Mouse (Mus musculus): ENCODE data around the gene Hyal1. TPM values are rescaled to one million over a fixed set of nuclear protein-coding genes. Genes with fewer than 3 reads are reported as not detected.

The Hyal1 gene
- total and polyA plus RNA-seq, 3 experiments = 1.3 to 3.4 TPM; not detected in 1

DNA sequence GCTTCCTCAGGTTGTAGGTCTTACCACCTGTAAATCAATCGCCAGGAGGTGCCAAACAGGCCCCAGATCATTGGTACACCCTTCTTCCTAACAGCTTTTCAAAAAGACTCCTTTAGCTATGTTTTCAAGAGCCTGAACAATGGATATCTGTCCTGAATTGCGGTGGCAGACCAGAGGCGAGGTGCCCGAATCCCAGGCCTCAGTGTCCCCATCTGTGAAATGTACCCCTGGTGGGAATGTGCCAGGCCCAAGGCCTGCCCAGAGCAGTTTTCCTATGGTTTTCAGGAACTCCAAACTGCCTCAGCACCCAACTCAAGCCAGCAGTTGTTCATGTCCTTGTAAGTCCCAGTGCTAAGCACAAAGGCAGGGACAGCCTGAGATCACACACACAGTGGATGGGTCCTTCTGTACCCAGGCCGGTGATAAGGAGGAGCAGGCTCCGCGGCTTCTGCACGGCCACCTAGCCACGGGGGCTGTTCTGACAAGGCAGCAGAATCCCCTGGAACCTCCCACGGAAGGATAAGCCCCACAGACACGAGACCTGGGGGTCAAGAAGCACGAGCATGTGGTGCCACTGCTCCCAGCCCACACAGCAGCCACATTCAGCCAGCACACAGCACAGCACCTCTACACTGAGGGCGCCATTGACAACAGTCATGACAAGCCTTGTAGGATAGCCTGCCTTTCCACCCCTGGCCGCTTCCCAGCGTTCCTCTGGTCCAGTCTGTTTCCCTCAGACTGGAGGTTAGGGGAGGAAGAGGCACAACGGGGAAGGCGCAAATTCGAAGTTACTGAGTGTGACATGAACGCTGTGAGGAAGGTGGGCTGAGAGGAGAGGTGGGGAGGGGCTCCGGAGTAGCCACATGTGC, 50.9 kb downstream of the Hyal1 start:
- no peaks in the 10 kb centered on the region for H3K9me3 ChIP-seq (replicated peaks; ENCODE audit: insufficient read depth, low read length)
- no peak overlapping the region for H3K27ac ChIP-seq (ENCODE audit: control insufficient read depth, low read depth, low read length)
- H3K27me3 ChIP-seq (ENCODE audit: control insufficient read depth in 1 of 2, insufficient read depth in 2 of 2, low read length in 2 of 2) = no peaks in the 10 kb centered on the region
- peaks cover 13 to 34% of the 10 kb centered on the region in 2 experiments for H3K4me1 ChIP-seq (ENCODE audit: control insufficient read depth in 1 of 2, insufficient read depth in 2 of 2, low read length in 2 of 2)
- H3K9ac ChIP-seq (ENCODE audit: control insufficient read depth, low read depth, low read length, poor library complexity, severe bottlenecking) = no peak overlapping the region
- no peak for DNase-seq (ENCODE audit: low read depth, low spot score)
- H3K36me3 ChIP-seq (ENCODE audit: control insufficient read depth in 1 of 2, insufficient read depth in 2 of 2, low read length in 2 of 2) = peaks cover 0 to 24% of the 10 kb centered on the region in 2 experiments; a peak in 2 of 4 replicates
- H3K79me2 ChIP-seq (ENCODE audit: control insufficient read depth, insufficient read depth, low read length, poor library complexity) = peaks cover 54% of the 10 kb centered on the region
- H3K4me3 ChIP-seq (ENCODE audit: control insufficient read depth in 1 of 2, insufficient read depth in 1 of 2, low read depth in 2 of 2, low read length in 2 of 2) = no peak overlapping the region
- TF ChIP-seq BHLHE40 (IDR thresholded peaks at IDR 0.05; ENCODE audit: borderline replicate concordance, low read depth, low read length) (no peak), TCF12 (IDR thresholded peaks at IDR 0.05; ENCODE audit: low read depth, low read length) (no peak), POLR2A (IDR thresholded peaks at IDR 0.05; ENCODE audit: control insufficient read depth in 1 of 2, insufficient read depth in 1 of 2, low read depth in 1 of 2, low read length in 2 of 2, poor library complexity in 1 of 2) (no peak), GATA1 (IDR thresholded peaks at IDR 0.05; ENCODE audit: low read depth, low read length) (no peak), USF1 (IDR thresholded peaks at IDR 0.05; ENCODE audit: low read depth, low read length) (no peak), MAZ (IDR thresholded peaks at IDR 0.05; ENCODE audit: low read depth, low read length) (no peak), MAX (IDR thresholded peaks at IDR 0.05; ENCODE audit: low read length) (no peak), EP300 (IDR thresholded peaks at IDR 0.05; ENCODE audit: low read depth in 1 of 2, low read length in 2 of 2) (no peak), USF2 (IDR thresholded peaks at IDR 0.05; ENCODE audit: borderline replicate concordance in 1 of 2, insufficient read depth in 1 of 2, low read depth in 1 of 2, low read length in 2 of 2) (no peak), MYB (IDR thresholded peaks at IDR 0.05; ENCODE audit: low read depth, low read length) (no peak), ETS1 (IDR thresholded peaks at IDR 0.05; ENCODE audit: low read depth, low read length) (no peak), SMC3 (IDR thresholded peaks at IDR 0.05; ENCODE audit: low read depth, low read length) (no peak), ELF1 (IDR thresholded peaks at IDR 0.05; ENCODE audit: low read depth, low read length) (no peak), GABPA (IDR thresholded peaks at IDR 0.05; ENCODE audit: low read depth, low read length) (no peak), CHD1 (IDR thresholded peaks at IDR 0.05; ENCODE audit: low read depth, low read length) (no peak), MEF2A (IDR thresholded peaks at IDR 0.05; ENCODE audit: extremely low read depth, insufficient replicate concordance, low read depth, low read length, poor library complexity, severe bottlenecking) (no peak), MXI1 (IDR thresholded peaks at IDR 0.05; ENCODE audit: low read depth, low read length) (no peak), CTCF (IDR thresholded peaks at IDR 0.05 in 2 of 3, conservative IDR thresholded peaks at IDR 0.05 in 1 of 3; ENCODE audit: control insufficient read depth in 1 of 3, insufficient read depth in 1 of 3, low read depth in 2 of 3, low read length in 3 of 3, poor library complexity in 1 of 3, severe bottlenecking in 1 of 3) (no peak)

Data from MEL (cell line).